29 mouse cellular contexts compared by ENCODE assay signal in the genomic region with DNA sequence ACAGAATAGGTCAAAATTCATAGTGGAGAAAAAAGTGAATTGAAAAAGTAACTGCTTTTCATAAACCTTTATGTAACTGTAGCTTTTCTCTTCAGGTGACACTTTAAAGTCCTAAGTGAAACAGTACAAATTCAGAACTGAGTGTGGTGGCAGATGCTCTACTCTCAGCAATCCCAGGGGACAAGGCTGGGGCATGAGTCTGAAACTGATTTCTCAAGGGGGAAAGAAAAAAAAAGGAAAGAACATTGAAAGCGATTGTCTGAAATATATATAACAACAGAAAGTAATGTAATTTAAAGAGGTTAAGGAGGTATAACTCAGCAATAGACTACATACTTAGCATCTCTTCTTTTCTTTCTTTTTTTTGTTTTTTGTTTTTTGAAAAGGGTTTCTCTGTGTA.
"Had no signal": no experiment of that assay in that cellular context is flagged by ENCODE, and none has a peak within 500 bp of the region (broad histone marks: within the 10 kb centered on the region; RNA-seq: fewer than 3 reads in every experiment).

No protein-coding gene starts in this region.

- H3K9me3 ChIP-seq: limb, embryonic 10.5 days; limb, embryonic 12.5 days; limb, embryonic 13.5 days; limb, embryonic 15.5 days; liver, embryonic 12.5 days; liver, embryonic 13.5 days; liver, embryonic 15.5 days; lung, embryonic 15.5 days; megakaryocyte, embryonic 14.5 days; midbrain, embryonic 12.5 days; midbrain, embryonic 13.5 days; midbrain, embryonic 15.5 days had no signal

- DNase-seq: left cerebral cortex, postnatal 4 days; liver; liver, embryonic 13.5 days; liver, postnatal 0 days; lung, adult 18-20 months; lung, adult 2 months; lung, embryonic 14.5 days; lung, postnatal 10 days; lung, postnatal 14 days; lung, postnatal 36 days; lung, postnatal 4 days; midbrain, embryonic 14.5 days had no signal

- H3K4me2 ChIP-seq: limb, embryonic 12.5 days; limb, embryonic 13.5 days; limb, embryonic 15.5 days; liver, embryonic 11.5 days; liver, embryonic 12.5 days; liver, embryonic 13.5 days; liver, embryonic 15.5 days; lung, embryonic 14.5 days; lung, embryonic 15.5 days; midbrain, embryonic 11.5 days; midbrain, embryonic 12.5 days; midbrain, embryonic 13.5 days; midbrain, embryonic 15.5 days had no signal

- H3K27ac ChIP-seq: left cerebral cortex, adult 2 months; limb, embryonic 10.5 days; limb, embryonic 12.5 days; limb, embryonic 13.5 days; limb, embryonic 15.5 days; liver, embryonic 12.5 days; liver, embryonic 13.5 days; liver, embryonic 14.5 days; liver, embryonic 15.5 days; lung, embryonic 15.5 days; macrophage; midbrain, embryonic 12.5 days; midbrain, embryonic 13.5 days; midbrain, embryonic 15.5 days had no signal

- H3K4me1 ChIP-seq: limb, embryonic 10.5 days; limb, embryonic 12.5 days; limb, embryonic 13.5 days; limb, embryonic 15.5 days; liver, embryonic 12.5 days; liver, embryonic 13.5 days; liver, embryonic 15.5 days; lung, embryonic 15.5 days; megakaryocyte, embryonic 14.5 days; midbrain, embryonic 12.5 days; midbrain, embryonic 13.5 days; midbrain, embryonic 15.5 days had no signal

- H3K27me3 ChIP-seq: limb, embryonic 12.5 days; limb, embryonic 13.5 days; limb, embryonic 15.5 days; liver, embryonic 12.5 days; liver, embryonic 13.5 days; liver, embryonic 15.5 days; lung, embryonic 15.5 days; megakaryocyte, embryonic 14.5 days; midbrain, embryonic 12.5 days; midbrain, embryonic 13.5 days; midbrain, embryonic 15.5 days had no signal

- H3K4me3 ChIP-seq: left cerebral cortex, adult 2 months; limb, embryonic 10.5 days; limb, embryonic 12.5 days; limb, embryonic 13.5 days; limb, embryonic 15.5 days; liver, embryonic 12.5 days; liver, embryonic 13.5 days; liver, embryonic 15.5 days; lung, embryonic 15.5 days; megakaryocyte, embryonic 14.5 days; midbrain, embryonic 12.5 days; midbrain, embryonic 13.5 days; midbrain, embryonic 15.5 days; myocyte had no signal

- H3K9ac ChIP-seq: limb, embryonic 12.5 days; limb, embryonic 13.5 days; limb, embryonic 15.5 days; liver, embryonic 12.5 days; liver, embryonic 13.5 days; liver, embryonic 14.5 days; liver, embryonic 15.5 days; liver, postnatal 0 days; lung, embryonic 14.5 days; lung, embryonic 15.5 days; midbrain, embryonic 12.5 days; midbrain, embryonic 13.5 days; midbrain, embryonic 15.5 days had no signal
